20 mouse cellular contexts compared by ENCODE assay signal in genomic region chr9:27098557-27098956, GRCm38 (mm10). TPM values are rescaled to one million over a fixed set of nuclear protein-coding genes. Genes with fewer than 3 reads are reported as not detected.
A peak's percentile ranks its signal among the peaks of the same experiment; 100 is the strongest.
DNase-seq lines count a peak whose midpoint lies in the region; ATAC-seq and TF ChIP-seq lines count a peak whose summit lies in the region.
"Had no signal": no experiment of that assay in that cellular context is flagged by ENCODE, and none has a peak within 500 bp of the region (broad histone marks: within the 10 kb centered on the region; RNA-seq: fewer than 3 reads in every experiment).

No protein-coding gene starts in this region.

- 69% methylated on average over 8 of the region's 8 CpGs for WGBS in kidney, embryonic 14.5 days
- 82% methylated on average over 8 of the region's 8 CpGs for WGBS in cerebellum, adult 2 months

- H3K27ac ChIP-seq in gastrocnemius, adult 2 months: peak overlapping the region; percentile 51
- H3K27ac ChIP-seq in kidney, embryonic 14.5 days (ENCODE audit: low read depth, low read length): no peak overlapping the region
- 0 out of 2 replicates have a peak overlapping the region, but pooled peaks have one; percentile 29 for H3K27ac ChIP-seq in layer of hippocampus, adult 2 months
- H3K27ac ChIP-seq in brown adipose tissue, adult 24 weeks (replicated peaks; ENCODE audit: low read depth, low read length): peak overlapping the region; percentile 51
- no peak overlapping the region for H3K27ac ChIP-seq in cerebellum, adult 2 months (ENCODE audit: insufficient read depth, low read length)
- H3K27ac ChIP-seq: embryonic facial prominence, embryonic 12.5 days; heart, embryonic 13.5 days; hindbrain, embryonic 14.5 days; intestine, embryonic 15.5 days had no signal

- H3K4me3 ChIP-seq in gastrocnemius, adult 2 months: no peak overlapping the region
- no peak overlapping the region for H3K4me3 ChIP-seq in kidney, embryonic 14.5 days (ENCODE audit: low read length)
- no peak overlapping the region for H3K4me3 ChIP-seq in layer of hippocampus, adult 2 months
- H3K4me3 ChIP-seq in brown adipose tissue, adult 24 weeks (ENCODE audit: insufficient read depth, low read depth, low read length): no peak overlapping the region
- H3K4me3 ChIP-seq in cerebellum, adult 2 months (replicated peaks; ENCODE audit: insufficient read depth, low read depth, low read length): no peak overlapping the region
- H3K4me3 ChIP-seq: embryonic facial prominence, embryonic 12.5 days; heart, embryonic 13.5 days; intestine, embryonic 15.5 days had no signal

- no peak for DNase-seq in gastrocnemius, adult 2 months
- DNase-seq in gastrocnemius, postnatal 25 days: no peak
- no peak for DNase-seq in kidney, postnatal 36 days
- DNase-seq in layer of hippocampus, adult 2 months (ENCODE audit: low spot score in 2 of 2): no peak
- no peak for DNase-seq in layer of hippocampus, adult 9-10 months (ENCODE audit: low spot score)
- DNase-seq in cerebellum, adult 2 months: no peak
- DNase-seq: cerebellum, adult 11 months; cerebellum, adult 9-10 months; cerebellum, postnatal 25 days; gastrocnemius, postnatal 10 days had no signal

- intact Hi-C loops in gastrocnemius, adult 2 months (cut with DNase I): no loop called here

- TF ChIP-seq POLR2A in cerebellum, adult 2 months (IDR thresholded peaks at IDR 0.05; ENCODE audit: borderline replicate concordance, insufficient read depth, low read length): no peak

- peaks cover 81% of the 10 kb centered on the region for H3K36me3 ChIP-seq in kidney, embryonic 14.5 days (ENCODE audit: control insufficient read depth, insufficient read depth, low read length)

- no peaks in the 10 kb centered on the region for H3K9me3 ChIP-seq in kidney, embryonic 14.5 days (ENCODE audit: control insufficient read depth, low read length)
- H3K9me3 ChIP-seq: embryonic facial prominence, embryonic 12.5 days; heart, embryonic 13.5 days; intestine, embryonic 15.5 days had no signal

- H3K27me3 ChIP-seq in kidney, embryonic 14.5 days (ENCODE audit: control insufficient read depth, insufficient read depth, low read length): no peaks in the 10 kb centered on the region
- no peaks in the 10 kb centered on the region for H3K27me3 ChIP-seq in cerebellum, adult 2 months (ENCODE audit: control insufficient read depth, insufficient read depth, low read length)
- H3K27me3 ChIP-seq: CH12.LX; embryonic facial prominence, embryonic 12.5 days; heart, embryonic 13.5 days; intestine, embryonic 15.5 days; Patski had no signal

- no peak overlapping the region for H3K4me2 ChIP-seq in kidney, embryonic 14.5 days (replicated peaks; ENCODE audit: low read depth, low read length)
- H3K4me2 ChIP-seq: embryonic facial prominence, embryonic 12.5 days; heart, embryonic 13.5 days; hindbrain, embryonic 14.5 days; intestine, embryonic 15.5 days had no signal

- no peak overlapping the region for H3K9ac ChIP-seq in kidney, embryonic 14.5 days (ENCODE audit: low read depth, low read length)
- H3K9ac ChIP-seq: embryonic facial prominence, embryonic 12.5 days; heart, embryonic 13.5 days; hindbrain, embryonic 14.5 days; intestine, embryonic 15.5 days had no signal

- no peak for TF ChIP-seq CTCF in gastrocnemius, adult 2 months (IDR thresholded peaks at IDR 0.05)
- TF ChIP-seq CTCF in layer of hippocampus, adult 2 months (conservative IDR thresholded peaks at IDR 0.05): no peak
- no peak for TF ChIP-seq CTCF in cerebellum, adult 2 months (IDR thresholded peaks at IDR 0.05; ENCODE audit: borderline replicate concordance, insufficient read depth, low read depth, low read length)

- peak; percentile 21; the same call in 1 of the 2 replicates for ATAC-seq in kidney, embryonic 14.5 days (ENCODE audit: low FRiP score, low TSS enrichment)
- ATAC-seq: activated CD4-positive, CD25-positive, alpha-beta regulatory T cell, adult 4 months; forebrain, embryonic 14.5 days; intestine, embryonic 15.5 days had no signal

- no peaks in the 10 kb centered on the region for H3K4me1 ChIP-seq in kidney, embryonic 14.5 days (ENCODE audit: control insufficient read depth, insufficient read depth, low read length)
- H3K4me1 ChIP-seq in brown adipose tissue, adult 24 weeks (ENCODE audit: control insufficient read depth, insufficient read depth, insufficient read length, low read length): peaks cover 11% of the 10 kb centered on the region
- H3K4me1 ChIP-seq in cerebellum, adult 2 months (ENCODE audit: control insufficient read depth, insufficient read depth, low read length): no peaks in the 10 kb centered on the region; the same call in 1 of the 2 replicates
- H3K4me1 ChIP-seq: embryonic facial prominence, embryonic 12.5 days; intestine, embryonic 15.5 days had no signal

RNA-seq across cellular contexts. Expression of gene Jam3, which starts 56.7 kb away (rescaled TPM):
- 10 to 100 TPM in 1 of 2 experiments, 1 to 10 TPM in 1; 5.5 to 11.4 TPM for total RNA-seq in gastrocnemius, adult 2 months (2021)
- total RNA-seq in gastrocnemius, postnatal 25 days (2021): 1 to 10 TPM; 8.5 to 8.6 TPM
- 75.1 and 78.3 TPM in 2 replicates for polyA plus RNA-seq in kidney, embryonic 14.5 days (2014; fragmentation: Nextera tagmentation; extraction: Ambion mirVana)
- total RNA-seq in layer of hippocampus, adult 2 months (2021): 10 to 100 TPM; 36.4 to 42.3 TPM
- 5.1 and 10.5 TPM in 2 replicates for polyA plus RNA-seq in brown adipose tissue, adult 24 weeks (2012; ENCODE audit: insufficient read depth, insufficient read length, missing spikeins)
- polyA plus RNA-seq in cerebellum, adult 2 months (2012; rRNA removed): 44.3 and 50.8 TPM in 2 replicates

Comparison
In these comparisons a context has a peak if more than half of its experiments do, and no peak if none do; other contexts are left out.
1. H3K27ac ChIP-seq: peak in gastrocnemius, adult 2 months (single experiment), layer of hippocampus, adult 2 months (single experiment) and brown adipose tissue, adult 24 weeks (single experiment); none in kidney, embryonic 14.5 days (single experiment) and cerebellum, adult 2 months (single experiment).